Mouse (Mus musculus) small intestine, adult 2 months (tissue): ENCODE measurements around the gene Sec31a.

Source experiments
- CTCF ChIP-seq: fragments of 200-500 bp; IDR thresholded peaks from 2 replicates; pipeline ENCODE4 v1.5.1; 2012; ENCODE audit warnings: low read depth, mild to moderate bottlenecking, control low read depth, inconsistent platforms, low read length, moderate library complexity, mixed read lengths; ENCODE audit not compliant: insufficient replicate concordance, insufficient read length; ENCODE audit errors: extremely low read depth
- POLR2A ChIP-seq: fragments of 200-500 bp; IDR thresholded peaks from 2 replicates; pipeline ENCODE4 v1.6.1; 2012; ENCODE audit warnings: low read depth, mild to moderate bottlenecking, control low read depth, inconsistent platforms, low read length, moderate library complexity

GRCm38 (mm10) chr5:100354644-100355043 lies 61.4 kb downstream of the Sec31a start:
- TF ChIP-seq CTCF (no peak), POLR2A (no peak)
